Mouse (Mus musculus) embryonic facial prominence, embryonic 11.5 days (tissue): Measurements from ENCODE around the gene Rs1. TPM values are rescaled to one million over a fixed set of nuclear protein-coding genes. Genes with fewer than 3 reads are reported as not detected.

Source experiments
- ATAC-seq: fragments of 200-750 bp; cut with Nextera tagmentation; replicated peaks from 2 replicates; pipeline ENCODE4 v1.8.0; 2017; ENCODE audit warnings: low read depth; ENCODE audit not compliant: insufficient number of reproducible peaks, low FRiP score, low TSS enrichment
- DNase-seq: peaks from one replicate; pipeline ENCODE4 v3.0.0-alpha.2; 2015; ENCODE audit warnings: low spot score
- H3K27ac ChIP-seq: fragments of 300-500 bp; sonication (generic); replicated peaks from 2 replicates; pipeline ENCODE4 v1.5.1; 2014; ENCODE audit warnings: mild to moderate bottlenecking, low read depth, low read length, control low read depth
- H3K27me3 ChIP-seq: fragments of 300-500 bp; sonication (generic); 2 replicates; pipeline ENCODE4 v1.6.1; 2014; ENCODE audit warnings: mild to moderate bottlenecking, low read length, moderate library complexity, mixed read lengths; ENCODE audit not compliant: control insufficient read depth, insufficient read depth
- H3K36me3 ChIP-seq: fragments of 300-500 bp; sonication (generic); replicated peaks from 2 replicates; pipeline ENCODE4 v1.6.1; 2014; ENCODE audit warnings: low read depth, mild to moderate bottlenecking, low read length, moderate library complexity, mixed read lengths; ENCODE audit not compliant: control insufficient read depth, insufficient read depth
- H3K4me1 ChIP-seq: fragments of 300-500 bp; sonication (generic); 2 replicates; pipeline ENCODE4 v1.6.1; 2014; ENCODE audit warnings: low read length, mixed read lengths; ENCODE audit not compliant: control insufficient read depth, insufficient read depth
- H3K4me2 ChIP-seq: fragments of 300-500 bp; sonication (generic); 2 replicates; pipeline ENCODE4 v1.6.1; 2014; ENCODE audit warnings: low read depth, mild to moderate bottlenecking, control low read depth, low read length, moderate library complexity
- H3K4me3 ChIP-seq: fragments of 300-500 bp; sonication (generic); 2 replicates; pipeline ENCODE4 v1.5.1; 2014; ENCODE audit warnings: low read depth, low read length, control low read depth
- H3K9ac ChIP-seq: fragments of 300-500 bp; sonication (generic); replicated peaks from 2 replicates; pipeline ENCODE4 v1.6.1; 2014; ENCODE audit warnings: mild to moderate bottlenecking, control low read depth, low read length
- H3K9me3 ChIP-seq: fragments of 300-500 bp; sonication (generic); replicated peaks from 2 replicates; pipeline ENCODE4 v1.6.1; 2016; ENCODE audit warnings: mild to moderate bottlenecking, low read length, inconsistent platforms, mixed read lengths; ENCODE audit not compliant: control insufficient read depth
- WGBS: fragments of 180-500 bp; shearing (Covaris S2); extraction: QIAGEN DNeasy Blood & Tissue Kit; methylation state at CpG from one replicate; pipeline ENCODE4 v1.1.7; 2014; 5-methylcytosine and 5-hydroxymethylcytosine counted together
- polyA plus RNA-seq: library from polyadenylated mRNA; unstranded; fragments of >200 nt; fragmentation: Nextera tagmentation; extraction: Ambion mirVana; gene quantifications from 2 replicates; pipeline ENCODE4 v1.2.1, GENCODE M21; 2014

Rs1 gene
- polyA plus RNA-seq, 1 experiment from 2014 or later, result not detected

DNA sequence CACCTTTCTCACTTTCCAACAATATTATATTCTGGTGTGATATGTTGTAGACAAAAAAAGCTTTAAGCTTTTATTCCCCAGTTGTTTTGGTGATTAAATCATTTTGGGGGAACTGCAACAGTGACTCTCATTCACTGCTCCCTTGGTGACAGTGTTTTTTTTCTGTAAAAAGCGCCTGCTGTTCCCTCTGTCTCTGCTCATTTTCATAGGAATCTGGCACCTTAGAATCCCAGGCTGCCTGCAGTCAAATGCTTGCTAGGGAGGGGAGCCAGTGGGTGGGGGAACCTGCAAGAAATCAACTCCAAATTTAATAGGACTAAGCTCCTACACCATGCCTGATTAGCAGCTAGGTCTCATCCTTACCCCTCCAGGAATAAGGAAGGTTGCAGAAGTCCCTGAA is 5.2 kb downstream of the Rs1 start:
- Histone ChIP-seq H3K27me3 (no peaks in the 10 kb centered on the region), H3K4me1 (no peaks in the 10 kb centered on the region), H3K9ac (no peak overlapping the region), H3K27ac (no peak overlapping the region), H3K9me3 (no peaks in the 10 kb centered on the region), H3K4me3 (no peak overlapping the region), H3K36me3 (no peaks in the 10 kb centered on the region), H3K4me2 (no peak overlapping the region)
- ATAC-seq, result no peak
- WGBS, result 23% methylated on average over 1 of the region's 1 CpGs
- no peak for DNase-seq

DNA sequence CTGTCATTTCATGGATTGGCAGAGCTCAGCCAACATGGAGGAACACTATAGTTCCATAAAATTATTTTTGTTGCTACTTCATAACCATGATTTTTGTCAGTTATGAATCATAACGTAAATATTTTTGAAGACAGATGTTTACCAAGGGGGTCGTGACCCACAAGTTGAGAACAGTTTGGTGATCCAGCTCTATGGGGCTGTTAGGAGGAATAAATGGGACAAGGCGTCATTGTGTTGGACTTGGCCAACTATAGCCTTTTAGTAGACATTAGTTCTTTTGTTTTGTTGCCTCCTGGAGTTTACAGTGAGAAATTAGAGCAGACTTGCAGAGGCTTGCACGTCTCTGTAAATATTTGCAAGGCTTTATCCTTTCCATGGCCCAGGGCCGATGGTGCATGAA is 14.5 kb downstream of the Rs1 start:
- no peak overlapping the region for H3K4me2 ChIP-seq
- no peak overlapping the region for H3K4me3 ChIP-seq
- no peak overlapping the region for H3K27ac ChIP-seq
- 64% methylated on average over 5 of the region's 5 CpGs for WGBS
- H3K4me1 ChIP-seq, result no peaks in the 10 kb centered on the region
- no peak for DNase-seq
- H3K9me3 ChIP-seq, result no peaks in the 10 kb centered on the region
- no peak for ATAC-seq
- H3K36me3 ChIP-seq, result no peaks in the 10 kb centered on the region
- no peaks in the 10 kb centered on the region for H3K27me3 ChIP-seq
- no peak overlapping the region for H3K9ac ChIP-seq

DNA sequence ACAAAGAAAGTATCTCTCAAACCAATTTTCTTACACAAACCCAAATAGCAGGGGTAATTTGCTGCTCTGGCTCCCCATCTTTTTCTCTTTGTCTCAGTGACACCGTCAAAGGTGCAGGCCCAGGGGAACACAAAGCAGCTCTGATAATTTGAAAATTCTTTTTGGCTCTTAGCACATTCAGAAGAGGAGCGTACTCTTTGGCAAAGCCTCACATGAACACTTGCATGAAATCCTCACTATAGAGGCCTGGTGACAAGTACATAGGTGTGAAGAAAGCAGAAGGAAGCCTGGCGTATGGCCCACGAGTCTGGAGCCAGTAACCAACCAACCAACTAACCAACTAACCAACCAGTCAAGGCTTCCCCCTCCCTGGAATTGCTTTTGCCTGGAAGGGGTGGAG is 27.1 kb downstream of the Rs1 start:
- Histone ChIP-seq H3K36me3 (no peaks in the 10 kb centered on the region), H3K27ac (no peak overlapping the region), H3K27me3 (no peaks in the 10 kb centered on the region; the same call in 1 of the 2 replicates), H3K4me3 (no peak overlapping the region), H3K4me1 (no peaks in the 10 kb centered on the region), H3K9me3 (no peaks in the 10 kb centered on the region), H3K9ac (no peak overlapping the region), H3K4me2 (no peak overlapping the region)
- DNase-seq (no peak), ATAC-seq (no peak)
- WGBS, result 80% methylated on average over 4 of the region's 4 CpGs

- 88% methylated on average over 4 of the region's 4 CpGs for WGBS
- Histone ChIP-seq H3K9me3 (no peaks in the 10 kb centered on the region), H3K4me2 (no peak overlapping the region), H3K36me3 (no peaks in the 10 kb centered on the region), H3K9ac (no peak overlapping the region), H3K4me1 (no peaks in the 10 kb centered on the region), H3K27ac (no peak overlapping the region), H3K27me3 (no peaks in the 10 kb centered on the region; the same call in 1 of the 2 replicates), H3K4me3 (no peak overlapping the region)
- ATAC-seq (no peak), DNase-seq (no peak)
Observed at GRCm38 (mm10) chrX:160804409-160805150, 36.8 kb downstream of the Rs1 start.

DNA sequence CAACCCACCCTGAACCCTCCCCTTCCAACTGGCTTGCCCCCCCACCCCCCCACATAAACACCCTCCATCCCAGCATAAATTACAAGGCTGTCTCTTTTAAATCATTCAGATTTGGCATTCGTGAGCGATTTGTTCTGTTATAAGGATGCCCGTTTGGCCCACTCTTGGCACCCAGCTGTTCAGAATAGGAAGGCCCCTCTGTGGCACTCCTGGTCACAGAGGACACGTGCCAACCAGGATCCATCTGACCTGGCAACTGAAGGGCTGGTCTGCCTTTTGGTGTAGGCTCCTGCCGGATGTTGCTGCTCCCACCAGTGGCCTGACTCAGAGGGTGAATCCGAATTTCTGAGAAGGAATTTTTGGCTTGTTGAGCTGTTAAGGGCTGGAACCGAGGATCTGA is 40.4 kb downstream of the Rs1 start:
- ATAC-seq, result no peak
- Histone ChIP-seq H3K27me3 (no peaks in the 10 kb centered on the region; the same call in 1 of the 2 replicates), H3K4me1 (no peaks in the 10 kb centered on the region), H3K9me3 (no peaks in the 10 kb centered on the region), H3K36me3 (no peaks in the 10 kb centered on the region), H3K4me3 (no peak overlapping the region), H3K4me2 (no peak overlapping the region), H3K27ac (no peak overlapping the region), H3K9ac (no peak overlapping the region)
- no peak for DNase-seq
- 89% methylated on average over 7 of the region's 7 CpGs for WGBS

Other genes starting within 250 kb of the Rs1 start
- 0.20 and 0.29 TPM in 2 replicates for gene Ppef1, start 32.2 kb upstream of the Rs1 start, polyA plus RNA-seq
- 0.10 and 0.29 TPM in 2 replicates for gene Gja6, start 139.0 kb downstream of the Rs1 start, polyA plus RNA-seq
- 1.5 and 1.7 TPM in 2 replicates for gene Cdkl5, start 226.7 kb downstream of the Rs1 start, polyA plus RNA-seq